Mouse (Mus musculus) hindbrain, embryonic 13.5 days (tissue): ENCODE data around the gene Kif14. TPM values are rescaled to one million over a fixed set of nuclear protein-coding genes. Genes with fewer than 3 reads are reported as not detected.

ENCODE experiments used
- ATAC-seq: fragments of 200-750 bp; cut with Nextera tagmentation; 2 replicates; pipeline ENCODE4 v1.8.0; 2017; ENCODE audit warnings: moderate TSS enrichment; ENCODE audit not compliant: low FRiP score
- H3K27ac ChIP-seq: fragments of 300-500 bp; sonication (generic); 2 replicates; pipeline ENCODE4 v1.5.1; 2015; ENCODE audit warnings: inconsistent platforms, mild to moderate bottlenecking, moderate library complexity
- H3K27me3 ChIP-seq: fragments of 300-500 bp; sonication (generic); 2 replicates; pipeline ENCODE4 v1.6.1; 2015; ENCODE audit warnings: mild to moderate bottlenecking, inconsistent platforms
- H3K36me3 ChIP-seq: fragments of 300-500 bp; sonication (generic); 2 replicates; pipeline ENCODE4 v1.6.1; 2015; ENCODE audit warnings: mild to moderate bottlenecking, inconsistent platforms
- H3K4me1 ChIP-seq: fragments of 300-500 bp; sonication (generic); replicated peaks from 2 replicates; pipeline ENCODE4 v1.6.1; 2015; ENCODE audit warnings: inconsistent platforms
- H3K4me2 ChIP-seq: fragments of 300-500 bp; sonication (generic); 2 replicates; pipeline ENCODE4 v1.6.1; 2015; ENCODE audit warnings: inconsistent platforms, mild to moderate bottlenecking, moderate library complexity
- H3K4me3 ChIP-seq: fragments of 300-500 bp; sonication (generic); 2 replicates; pipeline ENCODE4 v1.5.1; 2015; ENCODE audit warnings: mild to moderate bottlenecking, inconsistent platforms
- H3K9ac ChIP-seq: fragments of 300-500 bp; sonication (generic); 2 replicates; pipeline ENCODE4 v1.6.1; 2015; ENCODE audit warnings: mild to moderate bottlenecking, inconsistent platforms
- H3K9me3 ChIP-seq: fragments of 300-500 bp; sonication (generic); 2 replicates; pipeline ENCODE4 v1.6.1; 2016; ENCODE audit warnings: inconsistent platforms
- whole genome bisulfite sequencing: fragments of 180-500 bp; shearing (Covaris S2); methylation state at CpG from one replicate; pipeline ENCODE4 v1.1.7; 2015; 5-methylcytosine and 5-hydroxymethylcytosine counted together
- polyA plus RNA-seq: library from polyadenylated mRNA; unstranded; fragments of >200 nt; fragmentation: Nextera tagmentation; extraction: Ambion mirVana; gene quantifications from 2 replicates; pipeline ENCODE4 v1.2.1, GENCODE M21; 2015

Gene Kif14
- polyA plus RNA-seq = 1.1 and 1.7 TPM in 2 replicates

- Histone ChIP-seq H3K27ac (no peak within 1 kb of the TSS), H3K4me2 (peak within 1 kb of the TSS; percentile 98)
- under 1% methylated on average over 52 of the region's 52 CpGs for WGBS
These were observed at the start of gene Kif14 for GRCm38 (mm10) chr1:136466143-136466811. TSS of gene Kif14 (plus strand) at chr1:136466343.

GRCm38 (mm10) chr1:136418393-136418792 is 47.8 kb upstream of the Kif14 start:
- no peak for ATAC-seq
- WGBS = 97% methylated on average over 6 of the region's 6 CpGs
- H3K4me2 ChIP-seq = no peak overlapping the region
- no peak overlapping the region for H3K9ac ChIP-seq
- H3K4me1 ChIP-seq = peaks cover 12% of the 10 kb centered on the region
- no peaks in the 10 kb centered on the region for H3K27me3 ChIP-seq
- no peak overlapping the region for H3K4me3 ChIP-seq
- no peaks in the 10 kb centered on the region; the same call in 1 of the 2 replicates for H3K9me3 ChIP-seq
- H3K36me3 ChIP-seq = peaks cover 24% of the 10 kb centered on the region
- H3K27ac ChIP-seq = no peak overlapping the region

More at GRCm38 (mm10) chr1:136466143-136466811, at the start of gene Kif14:
- Histone ChIP-seq H3K4me1 (peaks cover 5% of the 10 kb centered on the region), H3K27me3 (no peaks in the 10 kb centered on the region), H3K4me3 (peak within 1 kb of the TSS; percentile 55), H3K36me3 (no peaks in the 10 kb centered on the region), H3K9me3 (no peaks in the 10 kb centered on the region), H3K9ac (peak within 1 kb of the TSS; percentile 63; the same call in 1 of the 2 replicates)
- ATAC-seq = peak; percentile 98

- Histone ChIP-seq H3K4me1 (no peaks in the 10 kb centered on the region), H3K9ac (no peak overlapping the region), H3K4me2 (no peak overlapping the region), H3K36me3 (peaks cover 14% of the 10 kb centered on the region), H3K27me3 (no peaks in the 10 kb centered on the region), H3K27ac (no peak overlapping the region), H3K4me3 (no peak overlapping the region), H3K9me3 (no peaks in the 10 kb centered on the region)
- no peak for ATAC-seq
- 79% methylated on average over 11 of the region's 11 CpGs for WGBS
These were observed 38.8 kb upstream of the Kif14 start for GRCm38 (mm10) chr1:136427166-136427969.

- WGBS = 87% methylated on average over 4 of the region's 4 CpGs
- no peak overlapping the region for H3K9ac ChIP-seq
- peaks cover 17% of the 10 kb centered on the region for H3K36me3 ChIP-seq
- no peak overlapping the region for H3K4me2 ChIP-seq
- H3K9me3 ChIP-seq = no peaks in the 10 kb centered on the region
- H3K27me3 ChIP-seq = no peaks in the 10 kb centered on the region
- H3K27ac ChIP-seq = no peak overlapping the region
- ATAC-seq = no peak
- no peak overlapping the region for H3K4me3 ChIP-seq
- H3K4me1 ChIP-seq = no peaks in the 10 kb centered on the region
These were observed 37.2 kb upstream of the Kif14 start for GRCm38 (mm10) chr1:136428981-136429380.

- Histone ChIP-seq H3K4me3 (no peak overlapping the region), H3K4me2 (no peak overlapping the region), H3K36me3 (peaks cover 24% of the 10 kb centered on the region), H3K27ac (no peak overlapping the region), H3K9ac (no peak overlapping the region), H3K4me1 (no peaks in the 10 kb centered on the region), H3K27me3 (no peaks in the 10 kb centered on the region), H3K9me3 (no peaks in the 10 kb centered on the region)
- 69% methylated on average over 7 of the region's 7 CpGs for WGBS
- ATAC-seq = no peak
These were observed 35.9 kb upstream of the Kif14 start for GRCm38 (mm10) chr1:136430126-136430818.

GRCm38 (mm10) chr1:136440741-136441140 is 25.4 kb upstream of the Kif14 start:
- H3K36me3 ChIP-seq = peaks cover 11% of the 10 kb centered on the region
- H3K27me3 ChIP-seq = no peaks in the 10 kb centered on the region
- no peaks in the 10 kb centered on the region for H3K4me1 ChIP-seq
- H3K4me3 ChIP-seq = no peak overlapping the region
- H3K9me3 ChIP-seq = no peaks in the 10 kb centered on the region
- no peak overlapping the region for H3K9ac ChIP-seq
- no peak overlapping the region for H3K4me2 ChIP-seq
- H3K27ac ChIP-seq = no peak overlapping the region
- WGBS = 83% methylated on average over 7 of the region's 7 CpGs
- no peak for ATAC-seq

- Histone ChIP-seq H3K9ac (no peak overlapping the region), H3K9me3 (no peaks in the 10 kb centered on the region), H3K4me3 (no peak overlapping the region), H3K4me1 (no peaks in the 10 kb centered on the region), H3K4me2 (no peak overlapping the region), H3K36me3 (0 out of 2 replicates have a peak, but pooled peaks cover 2% of the 10 kb centered on the region), H3K27me3 (no peaks in the 10 kb centered on the region), H3K27ac (no peak overlapping the region)
- WGBS = 81% methylated on average over 9 of the region's 9 CpGs
- no peak for ATAC-seq
These were observed 23.3 kb upstream of the Kif14 start for GRCm38 (mm10) chr1:136442809-136443208.

GRCm38 (mm10) chr1:136444555-136445255 is 21.4 kb upstream of the Kif14 start:
- Histone ChIP-seq H3K27ac (no peak overlapping the region), H3K36me3 (no peaks in the 10 kb centered on the region), H3K9ac (no peak overlapping the region), H3K4me2 (no peak overlapping the region), H3K27me3 (no peaks in the 10 kb centered on the region), H3K4me3 (no peak overlapping the region), H3K4me1 (no peaks in the 10 kb centered on the region), H3K9me3 (no peaks in the 10 kb centered on the region)
- 89% methylated on average over 12 of the region's 12 CpGs for WGBS
- no peak for ATAC-seq

GRCm38 (mm10) chr1:136446933-136447332 is 19.2 kb upstream of the Kif14 start:
- H3K9ac ChIP-seq = no peak overlapping the region
- H3K4me2 ChIP-seq = no peak overlapping the region
- WGBS = 71% methylated on average over 10 of the region's 10 CpGs
- no peak overlapping the region for H3K4me3 ChIP-seq
- no peak for ATAC-seq
- no peaks in the 10 kb centered on the region for H3K9me3 ChIP-seq
- H3K27me3 ChIP-seq = no peaks in the 10 kb centered on the region
- H3K4me1 ChIP-seq = no peaks in the 10 kb centered on the region
- no peaks in the 10 kb centered on the region for H3K36me3 ChIP-seq
- H3K27ac ChIP-seq = no peak overlapping the region

- Histone ChIP-seq H3K4me3 (no peak overlapping the region), H3K9ac (no peak overlapping the region), H3K27me3 (no peaks in the 10 kb centered on the region), H3K36me3 (no peaks in the 10 kb centered on the region), H3K4me1 (no peaks in the 10 kb centered on the region), H3K9me3 (no peaks in the 10 kb centered on the region), H3K4me2 (no peak overlapping the region), H3K27ac (no peak overlapping the region)
- no peak for ATAC-seq
- WGBS = 80% methylated on average over 4 of the region's 4 CpGs
These were observed 18.8 kb upstream of the Kif14 start for GRCm38 (mm10) chr1:136447338-136447737.

- 95% methylated on average over 6 of the region's 6 CpGs for WGBS
- no peak for ATAC-seq
These were observed 16.6 kb upstream of the Kif14 start for GRCm38 (mm10) chr1:136449541-136449940.

GRCm38 (mm10) chr1:136450206-136450605 is 15.9 kb upstream of the Kif14 start:
- 85% methylated on average over 5 of the region's 5 CpGs for WGBS
- Histone ChIP-seq H3K36me3 (no peaks in the 10 kb centered on the region), H3K9me3 (no peaks in the 10 kb centered on the region), H3K27me3 (no peaks in the 10 kb centered on the region), H3K27ac (no peak overlapping the region), H3K4me2 (no peak overlapping the region), H3K4me3 (no peak overlapping the region), H3K4me1 (no peaks in the 10 kb centered on the region), H3K9ac (no peak overlapping the region)
- no peak for ATAC-seq

More at GRCm38 (mm10) chr1:136449541-136449940, 16.6 kb upstream of the Kif14 start:
- H3K9ac ChIP-seq = no peak overlapping the region
- H3K4me1 ChIP-seq = no peaks in the 10 kb centered on the region
- no peaks in the 10 kb centered on the region for H3K27me3 ChIP-seq
- H3K4me2 ChIP-seq = no peak overlapping the region
- H3K27ac ChIP-seq = no peak overlapping the region
- H3K36me3 ChIP-seq = no peaks in the 10 kb centered on the region
- H3K9me3 ChIP-seq = no peaks in the 10 kb centered on the region
- H3K4me3 ChIP-seq = no peak overlapping the region
